Mouse (Mus musculus) MEL (cell line): ENCODE measurements around the gene Cnih2. TPM values are rescaled to one million over a fixed set of nuclear protein-coding genes. Genes with fewer than 3 reads are reported as not detected.

Source experiments
- DNase-seq: peaks from one replicate; pipeline ENCODE4 v3.0.0; 2011; ENCODE audit warnings: low read depth, low spot score
- H3K27ac ChIP-seq: 2 replicates; pipeline ENCODE4 v1.5.1; 2012; ENCODE audit warnings: low read depth, mild to moderate bottlenecking, control low read depth, low read length, moderate library complexity; ENCODE audit not compliant: control insufficient read depth
- H3K27me3 ChIP-seq, 2 experiments: fragments of 150-350 bp in 1 of 2; sonication (generic) in 1 of 2; 2 replicates each; pipeline ENCODE4 v1.6.1; 2012; ENCODE audit warnings: low read length in 2 of 2, mild to moderate bottlenecking in 2 of 2, improper control_type of control experiment in 1 of 2, moderate library complexity in 1 of 2; ENCODE audit not compliant: insufficient read depth in 2 of 2, control insufficient read depth in 1 of 2
- H3K36me3 ChIP-seq, 2 experiments: 2 replicates each; pipeline ENCODE4 v1.6.1; 2012 to 2014; ENCODE audit warnings: low read length in 2 of 2, improper control_type of control experiment in 1 of 2, inconsistent platforms in 1 of 2, mild to moderate bottlenecking in 1 of 2; ENCODE audit not compliant: insufficient read depth in 2 of 2, control insufficient read depth in 1 of 2
- H3K4me1 ChIP-seq, 2 experiments: fragments of 150-350 bp in 1 of 2; sonication (generic) in 1 of 2; 2 replicates each; pipeline ENCODE4 v1.6.1; 2012; ENCODE audit warnings: low read length in 2 of 2, improper control_type of control experiment in 1 of 2, mild to moderate bottlenecking in 1 of 2; ENCODE audit not compliant: insufficient read depth in 2 of 2, control insufficient read depth in 1 of 2
- H3K4me3 ChIP-seq, 2 experiments: fragments of 150-350 bp in 1 of 2; sonication (generic) in 1 of 2; 2 replicates each; pipeline ENCODE4 v1.5.1; 2012; ENCODE audit warnings: low read depth in 2 of 2, low read length in 2 of 2, mild to moderate bottlenecking in 2 of 2, moderate library complexity in 2 of 2, control low read depth in 1 of 2, improper control_type of control experiment in 1 of 2; ENCODE audit not compliant: control insufficient read depth in 1 of 2, insufficient read depth in 1 of 2
- H3K79me2 ChIP-seq: 2 replicates; pipeline ENCODE4 v1.6.1; 2012; ENCODE audit warnings: mild to moderate bottlenecking, low read length, moderate library complexity; ENCODE audit not compliant: control insufficient read depth, poor library complexity, insufficient read depth
- H3K9ac ChIP-seq: 2 replicates; pipeline ENCODE4 v1.6.1; 2012; ENCODE audit warnings: low read depth, mild to moderate bottlenecking, control low read depth, low read length, moderate library complexity; ENCODE audit not compliant: control insufficient read depth, poor library complexity, severe bottlenecking
- H3K9me3 ChIP-seq: fragments of 150-350 bp; sonication (generic); replicated peaks from 2 replicates; pipeline ENCODE4 v1.6.1; 2012; ENCODE audit warnings: mild to moderate bottlenecking, low read length, improper control_type of control experiment, moderate library complexity; ENCODE audit not compliant: insufficient read depth
- BHLHE40 ChIP-seq: IDR thresholded peaks from 2 replicates; pipeline ENCODE4 v1.6.1; 2012; ENCODE audit warnings: low read depth, mild to moderate bottlenecking, inconsistent platforms, low read length, improper control_type of control experiment, borderline replicate concordance
- CHD1 ChIP-seq: IDR thresholded peaks from 2 replicates; pipeline ENCODE4 v1.6.1; 2012; ENCODE audit warnings: low read depth, mild to moderate bottlenecking, inconsistent platforms, low read length, improper control_type of control experiment
- CHD2 ChIP-seq: IDR thresholded peaks from 2 replicates; pipeline ENCODE4 v1.6.1; 2011; ENCODE audit warnings: low read length, improper control_type of control experiment
- CTCF ChIP-seq, 3 experiments: IDR thresholded peaks in 2 of 3; conservative IDR thresholded peaks in 1 of 3; 2 replicates each; pipeline ENCODE4 v1.5.1; 2011 to 2012; ENCODE audit warnings: low read length in 3 of 3, low read depth in 2 of 3, mild to moderate bottlenecking in 2 of 3, improper control_type of control experiment in 1 of 3, inconsistent platforms in 1 of 3, mixed read lengths in 1 of 3, moderate library complexity in 1 of 3; ENCODE audit not compliant: control insufficient read depth in 1 of 3, insufficient read depth in 1 of 3, poor library complexity in 1 of 3, severe bottlenecking in 1 of 3
- E2F4 ChIP-seq: IDR thresholded peaks from 2 replicates; pipeline ENCODE4 v1.6.1; 2011; ENCODE audit warnings: low read depth, low read length, improper control_type of control experiment, borderline replicate concordance
- ELF1 ChIP-seq: IDR thresholded peaks from 2 replicates; pipeline ENCODE4 v1.6.1; 2014; ENCODE audit warnings: low read depth, mild to moderate bottlenecking, inconsistent platforms, low read length, improper control_type of control experiment, moderate library complexity
- EP300 ChIP-seq, 2 experiments: IDR thresholded peaks; 2 replicates each; pipeline ENCODE4 v1.6.1; 2011; ENCODE audit warnings: improper control_type of control experiment in 2 of 2, low read length in 2 of 2, low read depth in 1 of 2, mild to moderate bottlenecking in 1 of 2
- ETS1 ChIP-seq: IDR thresholded peaks from 2 replicates; pipeline ENCODE4 v1.6.1; 2012; ENCODE audit warnings: low read depth, mild to moderate bottlenecking, inconsistent platforms, low read length, improper control_type of control experiment, moderate library complexity
- GABPA ChIP-seq: IDR thresholded peaks from 2 replicates; pipeline ENCODE4 v1.6.1; 2012; ENCODE audit warnings: low read depth, mild to moderate bottlenecking, inconsistent platforms, low read length, improper control_type of control experiment, moderate library complexity
- GATA1 ChIP-seq: IDR thresholded peaks from 2 replicates; pipeline ENCODE4 v1.6.1; 2011; ENCODE audit warnings: low read depth, low read length, improper control_type of control experiment
- HCFC1 ChIP-seq: IDR thresholded peaks from 2 replicates; pipeline ENCODE4 v1.6.1; 2012; ENCODE audit warnings: low read depth, mild to moderate bottlenecking, inconsistent platforms, low read length, improper control_type of control experiment, moderate library complexity
- JUND ChIP-seq: IDR thresholded peaks from 2 replicates; pipeline ENCODE4 v1.6.1; 2011; ENCODE audit warnings: low read depth, mild to moderate bottlenecking, improper control_type of control experiment, low read length
- KAT2A ChIP-seq: conservative IDR thresholded peaks from 2 replicates; pipeline ENCODE4 v1.6.1; 2012; ENCODE audit warnings: low read depth, low read length, improper control_type of control experiment, inconsistent platforms
- MAFK ChIP-seq: IDR thresholded peaks from 2 replicates; pipeline ENCODE4 v1.6.1; 2011; ENCODE audit warnings: low read depth, mild to moderate bottlenecking, low read length, improper control_type of control experiment, borderline replicate concordance
- MAX ChIP-seq: IDR thresholded peaks from 2 replicates; pipeline ENCODE4 v1.6.1; 2011; ENCODE audit warnings: low read length, improper control_type of control experiment
- MAZ ChIP-seq: IDR thresholded peaks from 2 replicates; pipeline ENCODE4 v1.6.1; 2012; ENCODE audit warnings: low read depth, mild to moderate bottlenecking, inconsistent platforms, low read length, improper control_type of control experiment
- MEF2A ChIP-seq: IDR thresholded peaks from 2 replicates; pipeline ENCODE4 v1.6.1; 2014; ENCODE audit warnings: low read depth, mild to moderate bottlenecking, inconsistent platforms, low read length, improper control_type of control experiment; ENCODE audit not compliant: poor library complexity, insufficient replicate concordance, severe bottlenecking; ENCODE audit errors: extremely low read depth
- MXI1 ChIP-seq: IDR thresholded peaks from 2 replicates; pipeline ENCODE4 v1.6.1; 2011; ENCODE audit warnings: mild to moderate bottlenecking, low read depth, low read length, improper control_type of control experiment
- MYB ChIP-seq: IDR thresholded peaks from 2 replicates; pipeline ENCODE4 v1.6.1; 2011; ENCODE audit warnings: mild to moderate bottlenecking, low read depth, low read length, improper control_type of control experiment
- MYC ChIP-seq: IDR thresholded peaks from 2 replicates; pipeline ENCODE4 v1.6.1; 2011; ENCODE audit warnings: low read depth, mild to moderate bottlenecking, low read length, improper control_type of control experiment, moderate library complexity
- NELFE ChIP-seq: IDR thresholded peaks from 2 replicates; pipeline ENCODE4 v1.6.1; 2011; ENCODE audit warnings: low read depth, low read length, improper control_type of control experiment
- NRF1 ChIP-seq: IDR thresholded peaks from 2 replicates; pipeline ENCODE4 v1.6.1; 2014; ENCODE audit warnings: low read depth, mild to moderate bottlenecking, inconsistent platforms, low read length, improper control_type of control experiment, moderate library complexity; ENCODE audit not compliant: poor library complexity, insufficient read depth, severe bottlenecking
- POLR2AphosphoS2 ChIP-seq: IDR thresholded peaks from 2 replicates; pipeline ENCODE4 v1.6.1; 2011; ENCODE audit warnings: low read length, improper control_type of control experiment
- POLR2AphosphoS5 ChIP-seq: IDR thresholded peaks from 2 replicates; pipeline ENCODE4 v1.6.1; 2012; ENCODE audit warnings: low read depth, borderline replicate concordance, mild to moderate bottlenecking, inconsistent platforms, low read length, moderate library complexity, mixed read lengths
- RAD21 ChIP-seq: IDR thresholded peaks from 2 replicates; pipeline ENCODE4 v1.6.1; 2011; ENCODE audit warnings: mild to moderate bottlenecking, low read depth, low read length, improper control_type of control experiment
- RCOR1 ChIP-seq: IDR thresholded peaks from 2 replicates; pipeline ENCODE4 v1.6.1; 2012; ENCODE audit warnings: low read depth, mild to moderate bottlenecking, inconsistent platforms, low read length, improper control_type of control experiment
- SIN3A ChIP-seq: IDR thresholded peaks from 2 replicates; pipeline ENCODE4 v1.6.1; 2012; ENCODE audit warnings: low read length, improper control_type of control experiment, inconsistent platforms
- SMC3 ChIP-seq: IDR thresholded peaks from 2 replicates; pipeline ENCODE4 v1.6.1; 2011; ENCODE audit warnings: low read depth, low read length, improper control_type of control experiment
- TAL1 ChIP-seq: IDR thresholded peaks from 2 replicates; pipeline ENCODE4 v1.6.1; 2012; ENCODE audit warnings: mild to moderate bottlenecking, inconsistent platforms, low read length, moderate library complexity, mixed read lengths
- TBP ChIP-seq: IDR thresholded peaks from 2 replicates; pipeline ENCODE4 v1.8.0; 2011; ENCODE audit warnings: low read depth, low read length, improper control_type of control experiment
- TCF12 ChIP-seq: IDR thresholded peaks from 2 replicates; pipeline ENCODE4 v1.6.1; 2014; ENCODE audit warnings: low read depth, mild to moderate bottlenecking, inconsistent platforms, low read length, improper control_type of control experiment, moderate library complexity
- UBTF ChIP-seq: IDR thresholded peaks from 2 replicates; pipeline ENCODE4 v1.6.1; 2012; ENCODE audit warnings: low read depth, mild to moderate bottlenecking, inconsistent platforms, low read length, improper control_type of control experiment, moderate library complexity, borderline replicate concordance; ENCODE audit not compliant: insufficient read depth
- USF1 ChIP-seq: IDR thresholded peaks from 2 replicates; pipeline ENCODE4 v1.6.1; 2014; ENCODE audit warnings: low read depth, mild to moderate bottlenecking, inconsistent platforms, low read length, improper control_type of control experiment, moderate library complexity
- USF2 ChIP-seq, 2 experiments: IDR thresholded peaks; 2 replicates each; pipeline ENCODE4 v1.6.1; 2011 to 2012; ENCODE audit warnings: improper control_type of control experiment in 2 of 2, low read length in 2 of 2, borderline replicate concordance in 1 of 2, inconsistent platforms in 1 of 2, low read depth in 1 of 2, mild to moderate bottlenecking in 1 of 2; ENCODE audit not compliant: insufficient read depth in 1 of 2
- ZC3H11A ChIP-seq: IDR thresholded peaks from 2 replicates; pipeline ENCODE4 v1.6.1; 2012; ENCODE audit warnings: low read depth, mild to moderate bottlenecking, inconsistent platforms, low read length, improper control_type of control experiment
- ZKSCAN1 ChIP-seq: IDR thresholded peaks from 2 replicates; pipeline ENCODE4 v1.6.1; 2012; ENCODE audit warnings: low read depth, mild to moderate bottlenecking, inconsistent platforms, low read length, improper control_type of control experiment, moderate library complexity
- ZMIZ1 ChIP-seq: IDR thresholded peaks from 2 replicates; pipeline ENCODE4 v1.6.1; 2012; ENCODE audit warnings: low read depth, mild to moderate bottlenecking, inconsistent platforms, low read length, improper control_type of control experiment, moderate library complexity
- ZNF384 ChIP-seq: IDR thresholded peaks from 2 replicates; pipeline ENCODE4 v1.6.1; 2012; ENCODE audit warnings: low read depth, mild to moderate bottlenecking, inconsistent platforms, low read length, improper control_type of control experiment
- polyA plus RNA-seq, 2 experiments: library from polyadenylated mRNA; stranded (reverse) in 1 of 2; unstranded in 1 of 2; fragments of >175 nt in 1 of 2; fragments of >200 nt in 1 of 2; gene quantifications; 2 replicates each; pipeline versions ENCODE4 v1.2.1 to v1.2.4; 2012; ENCODE audit warnings: low replicate concordance in 2 of 2, low read depth in 1 of 2; ENCODE audit not compliant: insufficient read length in 2 of 2, insufficient read depth in 1 of 2, missing spikeins in 1 of 2
- total RNA-seq: library from RNA; depleted of rRNA; stranded (reverse); fragments of 300-350 nt; gene quantifications from 2 replicates; pipeline ENCODE4 v1.2.3, GENCODE M21; 2012

Cnih2 gene
- total and polyA plus RNA-seq, 3 experiments = 1.0 to 2.7 TPM; not detected in 1

GRCm38 (mm10) chr19:5094243-5094632 lies 4.1 kb downstream of the Cnih2 start:
- no peaks in the 10 kb centered on the region for H3K9me3 ChIP-seq
- H3K36me3 ChIP-seq = peaks cover 0 to 4% of the 10 kb centered on the region in 2 experiments; a peak in 2 of 4 replicates
- H3K27ac ChIP-seq = no peak overlapping the region
- no peaks in the 10 kb centered on the region for H3K27me3 ChIP-seq
- DNase-seq = peak; percentile 93
- no peak overlapping the region for H3K9ac ChIP-seq
- peaks cover 0 to 15% of the 10 kb centered on the region in 2 experiments; a peak in 2 of 4 replicates for H3K4me1 ChIP-seq
- no peak overlapping the region for H3K4me3 ChIP-seq
- H3K79me2 ChIP-seq = no peaks in the 10 kb centered on the region
- TF ChIP-seq RCOR1 = no peak
- TF ChIP-seq GABPA = no peak
- peak; percentile 83 to 95 (median 92) for TF ChIP-seq CTCF (IDR thresholded peaks at IDR 0.05 in 2 of 3, conservative IDR thresholded peaks at IDR 0.05 in 1 of 3; ENCODE audit: control insufficient read depth in 1 of 3, insufficient read depth in 1 of 3, low read depth in 2 of 3, low read length in 3 of 3, poor library complexity in 1 of 3, severe bottlenecking in 1 of 3)
- no peak for TF ChIP-seq BHLHE40
- TF ChIP-seq EP300 (IDR thresholded peaks at IDR 0.05; ENCODE audit: low read depth in 1 of 2, low read length in 2 of 2) = no peak
- TF ChIP-seq ELF1 = peak; percentile 65; the same call in 1 of the 2 replicates
- peak; percentile 87 for TF ChIP-seq SMC3
- TF ChIP-seq SIN3A = peak; percentile 86
- peak; percentile 85 for TF ChIP-seq MXI1
- no peak for TF ChIP-seq NRF1
- TF ChIP-seq CHD1 = no peak
- no peak for TF ChIP-seq TAL1
- peak; percentile 67; the same call in 1 of the 2 replicates for TF ChIP-seq MAZ
- no peak for TF ChIP-seq MEF2A
- peak; percentile 59; the same call in 1 of the 2 replicates for TF ChIP-seq HCFC1
- no peak for TF ChIP-seq ZNF384
- TF ChIP-seq MYB = no peak
- no peak for TF ChIP-seq TBP
- TF ChIP-seq CHD2 = no peak
- no peak for TF ChIP-seq MYC
- no peak for TF ChIP-seq ZKSCAN1
- TF ChIP-seq MAFK = no peak
- TF ChIP-seq TCF12 = no peak
- TF ChIP-seq RAD21 = peak; percentile 70
- 0 out of 2 replicates have a peak, but pooled peaks have one; percentile 26 for TF ChIP-seq ZC3H11A
- TF ChIP-seq E2F4 = no peak
- no peak for TF ChIP-seq ETS1
- TF ChIP-seq POLR2AphosphoS5 = no peak
- no peak for TF ChIP-seq USF2 (IDR thresholded peaks at IDR 0.05; ENCODE audit: borderline replicate concordance in 1 of 2, insufficient read depth in 1 of 2, low read depth in 1 of 2, low read length in 2 of 2)
- no peak for TF ChIP-seq ZMIZ1
- TF ChIP-seq POLR2AphosphoS2 = peak; percentile 58; the same call in 1 of the 2 replicates
- no peak for TF ChIP-seq MAX
- no peak for TF ChIP-seq KAT2A
- peak; percentile 72 for TF ChIP-seq GATA1
- TF ChIP-seq USF1 = no peak
- TF ChIP-seq JUND = no peak
- no peak for TF ChIP-seq NELFE
- TF ChIP-seq UBTF = no peak
